ENCODE assay signal across 8 mouse cellular contexts in genomic region chr6:129534627-129535190, GRCm38 (mm10). TPM values are rescaled to one million over a fixed set of nuclear protein-coding genes. Genes with fewer than 3 reads are reported as not detected.
DNase-seq lines count a peak whose midpoint lies in the region; ATAC-seq and TF ChIP-seq lines count a peak whose summit lies in the region.

No protein-coding gene starts in this region.

- 44% methylated on average over 4 of the region's 4 CpGs for WGBS in heart, adult 2 months
- WGBS in embryonic facial prominence, embryonic 10.5 days, result 79% methylated on average over 4 of the region's 4 CpGs
- WGBS in intestine, postnatal 0 days, result 63% methylated on average over 4 of the region's 4 CpGs
- WGBS in macrophage (ENCODE audit: missing documents), result 49% methylated on average over 4 of the region's 4 CpGs

- no peak for TF ChIP-seq POLR2A in heart, adult 2 months (IDR thresholded peaks at IDR 0.05; ENCODE audit: insufficient read depth, low read depth, low read length)

- DNase-seq in heart, adult 2 months, result no peak
- DNase-seq in heart, postnatal 36 days, result no peak
- DNase-seq in embryonic facial prominence, embryonic 10.5 days (ENCODE audit: low spot score), result no peak
- no peak for DNase-seq in ovary, postnatal 36 days (ENCODE audit: low spot score)
- DNase-seq in adrenal gland, postnatal 14 days, result no peak

- TF ChIP-seq EP300 in heart, adult 2 months (IDR thresholded peaks at IDR 0.05; ENCODE audit: insufficient read depth, low read depth, low read length), result no peak

- no peaks in the 10 kb centered on the region for H3K27me3 ChIP-seq in heart, adult 2 months (ENCODE audit: control insufficient read depth, insufficient read depth, low read length)
- H3K27me3 ChIP-seq in embryonic facial prominence, embryonic 10.5 days (replicated peaks; ENCODE audit: low read depth, poor library complexity, severe bottlenecking), result no peaks in the 10 kb centered on the region
- H3K27me3 ChIP-seq in intestine, postnatal 0 days (replicated peaks; ENCODE audit: control insufficient read depth, insufficient read depth, low read length), result no peaks in the 10 kb centered on the region

- peaks cover 14% of the 10 kb centered on the region for H3K4me1 ChIP-seq in heart, adult 2 months (ENCODE audit: control insufficient read depth, insufficient read depth, low read length)
- peaks cover 19% of the 10 kb centered on the region for H3K4me1 ChIP-seq in embryonic facial prominence, embryonic 10.5 days
- H3K4me1 ChIP-seq in intestine, postnatal 0 days (replicated peaks; ENCODE audit: control insufficient read depth, insufficient read depth, low read length), result no peaks in the 10 kb centered on the region

- H3K4me2 ChIP-seq in intestine, postnatal 0 days (replicated peaks; ENCODE audit: low read depth), result peak overlapping the region; percentile 92; the same call in 1 of the 2 replicates

- no peaks in the 10 kb centered on the region for H3K9me3 ChIP-seq in embryonic facial prominence, embryonic 10.5 days
- no peaks in the 10 kb centered on the region for H3K9me3 ChIP-seq in intestine, postnatal 0 days (ENCODE audit: control insufficient read depth)

- intact Hi-C loops in heart, adult 2 months (cut with DNase I), result loop anchor here (10.0 kb wide), 1 partner anchor 350 kb away; the partner anchor contains the start of gene Clec2d
- intact Hi-C loops in heart, postnatal 36 days (cut with DNase I), result loop anchor here (10.0 kb wide), 1 partner anchor 1100 kb away; the partner anchor contains the start of gene Fkbp4

- H3K27ac ChIP-seq in heart, adult 2 months, result peak overlapping the region; percentile 100
- H3K27ac ChIP-seq in embryonic facial prominence, embryonic 10.5 days (replicated peaks), result no peak overlapping the region
- H3K27ac ChIP-seq in intestine, postnatal 0 days (ENCODE audit: low read depth, low read length), result no peak overlapping the region
- H3K27ac ChIP-seq in macrophage, result no peak overlapping the region

- peaks cover 31% of the 10 kb centered on the region for H3K36me3 ChIP-seq in heart, adult 2 months (ENCODE audit: control insufficient read depth, insufficient read depth, low read length)
- H3K36me3 ChIP-seq in embryonic facial prominence, embryonic 10.5 days (replicated peaks), result peaks cover 26% of the 10 kb centered on the region
- H3K36me3 ChIP-seq in intestine, postnatal 0 days (ENCODE audit: control insufficient read depth, insufficient read depth), result peaks cover 13% of the 10 kb centered on the region
- H3K36me3 ChIP-seq in macrophage (ENCODE audit: inconsistent target), result peaks cover 25% of the 10 kb centered on the region

- ATAC-seq in intestine, postnatal 0 days, result no peak
- no peak for ATAC-seq in CD4-positive, CD25-positive, alpha-beta regulatory T cell, adult 4 months

- TF ChIP-seq CTCF in heart, adult 2 months (IDR thresholded peaks at IDR 0.05), result no peak
- no peak for TF ChIP-seq CTCF in intestine, postnatal 0 days (IDR thresholded peaks at IDR 0.05; ENCODE audit: low read depth)

- H3K9ac ChIP-seq in heart, adult 2 months (ENCODE audit: low read depth, low read length), result peak overlapping the region; percentile 62
- H3K9ac ChIP-seq in intestine, postnatal 0 days (ENCODE audit: low read depth, low read length), result no peak overlapping the region

- peaks cover 2% of the 10 kb centered on the region; the same call in 1 of the 2 replicates for H3K79me2 ChIP-seq in heart, adult 2 months (replicated peaks; ENCODE audit: control insufficient read depth, insufficient read depth, low read length)
- H3K79me2 ChIP-seq in macrophage (ENCODE audit: inconsistent target), result peaks cover 43% of the 10 kb centered on the region

- H3K4me3 ChIP-seq in heart, adult 2 months, result peak overlapping the region; percentile 84
- peak overlapping the region; percentile 72 for H3K4me3 ChIP-seq in embryonic facial prominence, embryonic 10.5 days
- peak overlapping the region; percentile 93; the same call in 1 of the 2 replicates for H3K4me3 ChIP-seq in intestine, postnatal 0 days (ENCODE audit: low read depth, low read length)
- peak overlapping the region; percentile 94; the same call in 1 of the 2 replicates for H3K4me3 ChIP-seq in macrophage (ENCODE audit: inconsistent target)

RNA-seq across cellular contexts. Expression of gene Gabarapl1, which starts 1.7 kb away (rescaled TPM):
- 100 to 1,000 TPM; 118 to 166 TPM for total RNA-seq in heart, adult 2 months (2021)
- 63.7 and 73.3 TPM in 2 replicates for polyA plus RNA-seq in heart, adult 2 months (2012; rRNA removed)
- 100 to 1,000 TPM; 151 to 152 TPM for total RNA-seq in heart, postnatal 36 days (2021)
- polyA plus RNA-seq in embryonic facial prominence, embryonic 10.5 days (2016; fragmentation: Nextera tagmentation; extraction: Ambion mirVana), result 44.9 and 46.5 TPM in 2 replicates
- polyA plus RNA-seq in intestine, postnatal 0 days (2015; fragmentation: Nextera tagmentation; extraction: Ambion mirVana), result 30.7 and 31.8 TPM in 2 replicates
- 10 to 100 TPM; 10.6 to 44.5 (median 16.3) TPM for total RNA-seq in macrophage (2018; cell fraction: chromatin; rRNA removed)
- total RNA-seq in macrophage (2018; cell fraction: cytosol; rRNA removed), result 100 to 1,000 TPM in 13 of 26 experiments, 10 to 100 TPM in 13; 57.2 to 230 (median 113) TPM
- total RNA-seq in macrophage (2018; cell fraction: nucleus; rRNA removed), result 10 to 100 TPM; 17.6 to 75.3 (median 37.3) TPM
- 89.2 to 276 TPM (median 184 TPM) in 3 replicates for polyA plus RNA-seq in macrophage (2018)
- 10 to 100 TPM in 1 of 2 experiments, 1 to 10 TPM in 1; 6.9 to 13.7 TPM for polyA plus RNA-seq in CD4-positive, CD25-positive, alpha-beta regulatory T cell, adult 4 months (2017; shearing (Covaris generic))
- 216 and 263 TPM in 2 replicates for total RNA-seq in adrenal gland, postnatal 14 days (2021)

RNA-seq across cellular contexts. Expression of gene Tmem52b, which starts 22.4 kb away (rescaled TPM):
- not detected for total RNA-seq in heart, adult 2 months (2021)
- polyA plus RNA-seq in heart, adult 2 months (2012; rRNA removed), result not detected in 2 replicates
- not detected for total RNA-seq in heart, postnatal 36 days (2021)
- polyA plus RNA-seq in embryonic facial prominence, embryonic 10.5 days (2016; fragmentation: Nextera tagmentation; extraction: Ambion mirVana), result not detected in 2 replicates
- 0.08 and 0.18 TPM in 2 replicates for polyA plus RNA-seq in intestine, postnatal 0 days (2015; fragmentation: Nextera tagmentation; extraction: Ambion mirVana)
- total RNA-seq in macrophage (2018; cell fraction: chromatin; rRNA removed), result not detected
- total RNA-seq in macrophage (2018; cell fraction: cytosol; rRNA removed), result under 1 TPM in 1 of 26 experiments, not detected in 25; 0.10 TPM
- total RNA-seq in macrophage (2018; cell fraction: nucleus; rRNA removed), result not detected
- not detected in 3 replicates for polyA plus RNA-seq in macrophage (2018)
- not detected for polyA plus RNA-seq in CD4-positive, CD25-positive, alpha-beta regulatory T cell, adult 4 months (2017; shearing (Covaris generic))
- not detected in 2 replicates for total RNA-seq in adrenal gland, postnatal 14 days (2021)

RNA-seq across cellular contexts. Expression of gene Olr1, which starts 27.7 kb away (rescaled TPM):
- under 1 TPM; 0.07 to 0.21 TPM for total RNA-seq in heart, adult 2 months (2021)
- 0.06 TPM in 2 replicates for polyA plus RNA-seq in heart, adult 2 months (2012; rRNA removed)
- under 1 TPM; 0.08 to 0.16 TPM for total RNA-seq in heart, postnatal 36 days (2021)
- polyA plus RNA-seq in embryonic facial prominence, embryonic 10.5 days (2016; fragmentation: Nextera tagmentation; extraction: Ambion mirVana), result 0.06 TPM in 1 of 2 replicates, not detected in the other
- polyA plus RNA-seq in intestine, postnatal 0 days (2015; fragmentation: Nextera tagmentation; extraction: Ambion mirVana), result 0.07 and 0.13 TPM in 2 replicates
- 100 to 1,000 TPM in 2 of 26 experiments, 10 to 100 TPM in 7, 1 to 10 TPM in 8, under 1 TPM in 4, not detected in 5; 0.16 to 150 (median 3.5) TPM for total RNA-seq in macrophage (2018; cell fraction: chromatin; rRNA removed)
- 10 to 100 TPM in 4 of 26 experiments, 1 to 10 TPM in 5, under 1 TPM in 17; 0.03 to 59.4 (median 0.27) TPM for total RNA-seq in macrophage (2018; cell fraction: cytosol; rRNA removed)
- 10 to 100 TPM in 9 of 26 experiments, 1 to 10 TPM in 7, under 1 TPM in 9, not detected in 1; 0.21 to 86.2 (median 2.9) TPM for total RNA-seq in macrophage (2018; cell fraction: nucleus; rRNA removed)
- polyA plus RNA-seq in macrophage (2018), result 0.28 to 0.32 TPM (median 0.30 TPM) in 3 replicates
- under 1 TPM in 1 of 2 experiments, not detected in 1; 0.16 TPM for polyA plus RNA-seq in CD4-positive, CD25-positive, alpha-beta regulatory T cell, adult 4 months (2017; shearing (Covaris generic))
- total RNA-seq in adrenal gland, postnatal 14 days (2021), result 1.1 TPM in 1 of 2 replicates, not detected in the other

RNA-seq across cellular contexts. Expression of gene Klre1, which starts 43.0 kb away (rescaled TPM):
- total RNA-seq in heart, adult 2 months (2021), result under 1 TPM in 1 of 2 experiments, not detected in 1; 0.14 TPM
- polyA plus RNA-seq in heart, adult 2 months (2012; rRNA removed), result 0.15 and 0.33 TPM in 2 replicates
- total RNA-seq in heart, postnatal 36 days (2021), result not detected
- polyA plus RNA-seq in embryonic facial prominence, embryonic 10.5 days (2016; fragmentation: Nextera tagmentation; extraction: Ambion mirVana), result not detected in 2 replicates
- polyA plus RNA-seq in intestine, postnatal 0 days (2015; fragmentation: Nextera tagmentation; extraction: Ambion mirVana), result not detected in 2 replicates
- total RNA-seq in macrophage (2018; cell fraction: chromatin; rRNA removed), result under 1 TPM in 4 of 26 experiments, not detected in 22; 0.33 to 0.74 (median 0.41) TPM
- not detected for total RNA-seq in macrophage (2018; cell fraction: cytosol; rRNA removed)
- under 1 TPM in 2 of 26 experiments, not detected in 24; 0.24 to 0.44 TPM for total RNA-seq in macrophage (2018; cell fraction: nucleus; rRNA removed)
- not detected in 3 replicates for polyA plus RNA-seq in macrophage (2018)
- polyA plus RNA-seq in CD4-positive, CD25-positive, alpha-beta regulatory T cell, adult 4 months (2017; shearing (Covaris generic)), result under 1 TPM in 1 of 2 experiments, not detected in 1; 0.35 TPM
- total RNA-seq in adrenal gland, postnatal 14 days (2021), result not detected in 2 replicates

RNA-seq across cellular contexts. Expression of gene Klrd1, which starts 56.9 kb away (rescaled TPM):
- under 1 TPM in 1 of 2 experiments, not detected in 1; 0.48 TPM for total RNA-seq in heart, adult 2 months (2021)
- polyA plus RNA-seq in heart, adult 2 months (2012; rRNA removed), result 0.64 TPM in 1 of 2 replicates, not detected in the other
- under 1 TPM in 1 of 2 experiments, not detected in 1; 0.38 TPM for total RNA-seq in heart, postnatal 36 days (2021)
- polyA plus RNA-seq in embryonic facial prominence, embryonic 10.5 days (2016; fragmentation: Nextera tagmentation; extraction: Ambion mirVana), result not detected in 2 replicates
- 0.99 and 1.4 TPM in 2 replicates for polyA plus RNA-seq in intestine, postnatal 0 days (2015; fragmentation: Nextera tagmentation; extraction: Ambion mirVana)
- total RNA-seq in macrophage (2018; cell fraction: chromatin; rRNA removed), result not detected
- total RNA-seq in macrophage (2018; cell fraction: cytosol; rRNA removed), result 1 to 10 TPM in 1 of 26 experiments, under 1 TPM in 14, not detected in 11; 0.26 to 1.2 (median 0.62) TPM
- total RNA-seq in macrophage (2018; cell fraction: nucleus; rRNA removed), result 1 to 10 TPM in 5 of 26 experiments, under 1 TPM in 1, not detected in 20; 0.75 to 4.9 (median 2.3) TPM
- polyA plus RNA-seq in macrophage (2018), result 0.64 to 1.4 TPM (median 0.66 TPM) in 3 replicates
- not detected for polyA plus RNA-seq in CD4-positive, CD25-positive, alpha-beta regulatory T cell, adult 4 months (2017; shearing (Covaris generic))
- 3.0 TPM in 1 of 2 replicates, not detected in the other for total RNA-seq in adrenal gland, postnatal 14 days (2021)
